Mouse (Mus musculus) left cerebral cortex, postnatal 10 days (tissue): ENCODE results near the gene Stub1. TPM values are rescaled to one million over a fixed set of nuclear protein-coding genes. Genes with fewer than 3 reads are reported as not detected.
"Not testable (repeated sequence)": the region's sequence is repeated elsewhere in the genome, so short reads cannot be mapped to it uniquely, and the experiment has no call there.

Experiments used
- DNase-seq, 2 experiments: peaks; one replicate each; pipeline ENCODE4 v3.0.0; 2021 to 2022; ENCODE audit warnings: low spot score in 2 of 2, mixed read lengths in 1 of 2; ENCODE audit errors: extremely low spot score in 1 of 2
- intact Hi-C: fragments of 180-260 bp; cut with DNase I; formaldehyde crosslinking; loops from one replicate; pipeline ENCODE4 v1.15.1; 2025
- total RNA-seq, 2 experiments: library from RNA; stranded (reverse); gene quantifications; 2 replicates each; pipeline ENCODE4 v1.2.3; 2021

Stub1 gene
- total RNA-seq, 2 experiments from 2014 or later, result 168 to 171 TPM

DNA sequence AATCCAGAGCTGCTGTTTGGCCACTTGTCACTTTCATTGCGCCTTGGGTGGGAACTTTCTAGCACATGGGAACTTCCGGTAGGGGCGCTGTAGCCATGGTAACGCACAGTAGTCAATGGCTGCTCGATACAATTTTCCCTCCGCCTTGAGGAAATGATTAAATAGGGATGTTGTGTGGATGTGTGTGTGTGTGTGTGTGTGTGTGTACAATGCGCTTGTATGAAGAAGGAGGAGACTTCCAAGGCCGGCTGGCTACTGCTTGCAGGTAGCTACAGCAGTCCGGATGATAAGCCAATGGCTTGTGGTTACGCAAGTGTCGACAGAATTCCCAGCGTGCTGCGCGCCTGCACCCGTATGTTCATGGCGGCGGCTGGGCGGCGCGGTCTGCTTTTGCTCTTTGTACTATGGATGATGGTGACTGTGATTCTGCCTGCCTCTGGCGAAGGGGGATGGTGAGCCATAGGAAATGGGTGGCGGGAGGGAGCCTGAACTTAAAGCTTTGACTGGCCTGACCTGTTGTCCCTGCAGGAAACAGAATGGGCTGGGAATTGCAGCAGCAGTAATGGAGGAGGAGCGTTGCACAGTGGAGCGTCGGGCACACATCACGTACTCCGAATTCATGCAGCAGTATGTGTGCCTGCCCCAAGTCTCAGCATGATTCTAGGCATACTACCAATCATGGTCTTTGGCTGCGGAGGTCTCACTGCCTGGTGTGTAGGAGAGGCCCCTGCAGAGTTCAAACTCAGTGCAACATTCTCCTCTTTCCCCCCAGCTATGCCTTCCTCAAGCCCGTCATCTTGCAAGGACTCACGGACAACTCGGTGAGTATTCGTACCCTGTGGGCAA is 4.3 kb downstream of the Stub1 start, which contains the start of gene Jmjd8:
Gene Jmjd8 (plus strand): TSS at position 156 of the 846 bp plus-strand sequence.
- DNase-seq, result peak; percentile 78 to 87
- intact Hi-C loops, result no loop called here

DNA sequence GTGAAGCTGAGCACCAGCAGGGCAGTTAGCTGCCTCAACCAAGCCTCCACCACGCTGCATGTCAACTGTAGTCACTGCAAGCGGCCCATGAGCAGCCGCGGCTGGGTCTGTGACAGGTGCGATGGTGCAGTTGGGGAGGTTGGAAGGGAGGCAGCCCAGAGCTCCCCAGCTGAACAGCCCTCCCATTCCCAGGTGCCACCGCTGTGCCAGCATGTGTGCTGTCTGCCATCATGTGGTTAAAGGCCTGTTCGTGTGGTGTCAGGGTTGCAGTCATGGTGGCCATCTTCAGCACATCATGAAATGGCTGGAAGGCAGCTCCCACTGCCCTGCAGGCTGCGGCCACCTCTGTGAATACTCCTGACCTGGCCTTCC is 5.0 kb downstream of the Stub1 start:
- intact Hi-C loops, result no loop called here
- DNase-seq, result peak in 1 of 2 experiments; percentile 45

DNA sequence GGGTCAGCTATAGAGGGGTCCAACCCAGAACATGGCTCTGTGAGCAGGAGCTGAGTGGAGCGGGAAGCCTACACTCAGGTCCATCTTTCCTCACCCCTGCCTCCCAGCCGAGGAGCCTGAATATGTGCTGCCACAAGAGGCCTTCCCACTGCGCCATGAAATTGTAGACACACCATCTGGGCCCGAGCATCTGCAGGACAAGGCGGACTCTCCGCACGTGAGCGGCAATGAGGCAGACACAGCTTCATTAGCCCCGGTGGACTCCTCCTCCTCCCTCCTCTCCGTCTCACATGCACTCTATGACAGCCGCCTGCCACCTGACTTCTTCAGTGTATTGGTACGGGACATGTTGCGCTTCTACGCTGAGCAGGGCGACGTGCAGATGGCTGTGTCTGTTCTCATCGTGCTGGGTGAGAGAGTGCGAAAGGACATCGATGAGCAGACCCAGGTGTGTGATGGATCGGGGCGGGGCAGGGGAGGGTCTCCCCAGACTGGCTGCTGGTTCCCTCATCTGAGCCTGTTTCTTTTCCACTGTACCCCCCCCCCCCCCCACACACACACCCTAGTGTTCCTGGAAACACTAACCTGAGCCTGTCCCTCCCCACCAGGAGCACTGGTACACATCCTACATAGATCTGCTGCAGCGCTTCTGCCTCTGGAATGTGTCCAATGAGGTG is 5.5 kb downstream of the Stub1 start:
- intact Hi-C loops, result no loop called here
- peak in 1 of 2 experiments; percentile 30 for DNase-seq

DNA sequence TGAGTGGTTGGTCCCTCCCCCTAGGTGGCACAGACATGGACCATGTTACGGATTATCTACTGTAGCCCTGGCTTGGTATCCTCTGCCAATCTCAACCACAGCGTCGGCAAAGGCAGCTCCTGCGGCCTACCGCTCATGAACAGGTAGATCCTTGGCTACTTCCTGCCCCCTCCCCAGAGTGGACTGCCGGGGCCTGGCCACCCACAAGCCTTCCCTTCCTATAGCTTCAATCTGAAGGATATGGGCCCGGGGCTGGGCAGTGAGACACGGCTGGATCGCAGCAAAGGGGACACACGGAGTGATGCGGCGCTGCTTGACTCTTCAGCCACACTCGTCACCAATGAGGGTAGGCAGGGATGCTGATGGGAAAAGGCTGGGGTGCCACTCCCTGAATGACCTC is 6.2 kb downstream of the Stub1 start:
- peak in 1 of 2 experiments; percentile 23 for DNase-seq
- intact Hi-C loops, result no loop called here

DNA sequence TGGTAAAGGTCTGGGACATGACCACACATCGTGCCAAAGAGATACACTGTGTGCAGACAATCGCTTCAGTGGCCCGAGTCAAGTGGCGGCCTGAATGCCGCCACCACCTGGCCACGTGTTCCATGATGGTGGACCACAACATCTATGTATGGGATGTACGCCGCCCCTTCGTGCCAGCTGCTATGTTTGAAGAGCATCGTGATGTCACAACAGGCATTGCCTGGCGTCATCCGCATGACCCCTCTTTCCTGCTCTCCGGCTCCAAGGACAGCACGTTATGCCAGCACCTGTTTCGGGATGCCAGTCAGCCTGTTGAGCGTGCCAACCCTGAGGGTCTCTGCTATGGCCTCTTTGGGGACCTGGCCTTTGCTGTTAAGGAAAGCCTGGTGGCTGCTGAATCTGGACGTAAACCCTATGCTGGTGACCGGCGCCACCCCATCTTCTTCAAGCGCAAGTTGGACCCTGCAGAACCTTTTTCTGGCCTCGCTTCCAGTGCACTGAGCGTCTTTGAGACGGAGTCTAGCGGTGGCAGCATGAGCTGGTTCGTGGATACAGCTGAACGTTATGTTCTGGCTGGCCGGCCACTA is 7.1 kb downstream of the Stub1 start:
- intact Hi-C loops, result no loop called here
- no peak for DNase-seq

DNA sequence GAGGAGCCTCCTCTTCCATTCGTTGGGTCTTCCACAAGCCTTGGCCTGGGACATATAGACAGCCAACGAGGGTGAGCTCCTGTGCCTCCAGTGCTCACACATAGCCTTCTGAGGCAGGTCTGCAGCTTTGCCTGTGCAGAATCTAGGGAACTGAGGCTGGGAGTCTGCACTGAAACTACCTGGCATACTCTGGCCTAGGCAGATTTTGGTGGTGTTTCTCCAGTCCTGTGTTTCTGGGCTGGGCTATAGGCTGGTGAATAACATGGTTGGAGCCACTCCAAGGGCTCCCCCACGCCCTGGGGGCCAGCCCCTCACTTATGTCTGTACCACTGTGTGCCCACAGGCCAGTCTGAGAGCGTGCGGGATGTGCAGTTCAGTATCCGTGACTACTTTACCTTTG is 7.9 kb downstream of the Stub1 start:
- DNase-seq, result peak in 1 of 2 experiments; percentile 22
- intact Hi-C loops, result no loop called here

DNA sequence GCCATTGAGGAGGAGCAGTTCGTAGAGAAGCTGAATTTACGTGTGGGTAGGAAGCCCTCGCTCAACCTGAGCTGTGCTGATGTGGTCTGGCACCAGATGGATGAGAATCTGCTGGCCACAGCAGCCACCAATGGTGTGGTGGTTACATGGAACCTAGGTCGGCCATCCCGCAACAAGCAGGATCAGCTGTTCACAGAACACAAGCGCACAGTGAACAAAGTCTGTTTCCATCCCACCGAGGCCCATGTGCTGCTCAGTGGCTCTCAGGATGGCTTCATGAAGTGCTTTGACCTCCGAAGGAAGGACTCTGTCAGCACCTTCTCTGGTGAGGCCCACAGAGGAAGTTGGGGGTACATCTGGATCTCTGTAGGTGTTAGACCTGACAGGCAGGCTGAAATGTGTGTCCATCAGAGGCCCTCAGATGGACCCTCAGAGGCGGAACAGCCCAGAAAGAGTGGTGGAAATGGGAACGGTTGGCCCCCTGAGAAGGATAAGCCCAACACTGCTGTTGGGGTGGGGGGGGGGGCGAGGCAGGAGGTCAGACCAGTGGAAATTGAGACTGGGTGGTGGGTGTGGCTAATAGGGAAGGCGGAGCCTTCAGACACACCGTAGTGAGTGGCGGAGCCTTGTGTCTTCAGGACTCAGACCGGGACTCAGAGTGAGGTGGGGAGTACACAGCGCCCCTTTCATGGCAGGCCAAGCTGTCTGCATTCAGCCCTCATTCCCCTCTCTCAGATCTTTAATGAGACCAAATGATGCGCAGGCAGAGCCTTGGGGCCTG is 8.7 kb downstream of the Stub1 start:
- DNase-seq, result peak in 1 of 2 experiments; percentile 29
- intact Hi-C loops, result no loop called here

DNA sequence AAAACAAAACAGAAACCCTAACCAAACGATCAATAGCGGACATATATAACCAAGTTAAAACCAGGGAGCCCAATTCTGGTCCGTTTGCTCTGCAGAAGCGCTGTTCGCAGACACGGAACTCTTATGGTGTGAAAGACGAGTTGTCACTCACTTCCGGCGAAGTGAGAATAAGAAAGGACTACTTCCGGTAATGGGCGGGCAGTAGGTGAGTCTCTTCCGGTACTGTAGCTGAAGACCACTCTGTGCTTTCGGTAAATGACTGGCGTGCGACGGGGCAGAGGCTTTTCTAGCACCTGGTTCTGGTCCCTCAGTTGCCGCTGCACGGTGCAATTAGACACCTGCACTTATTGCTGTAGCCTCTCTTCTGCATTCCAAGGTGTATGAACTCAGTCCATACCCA is 9.8 kb downstream of the Stub1 start, which contains the start of gene Wdr24:
Gene Wdr24 (plus strand): TSS at position 176 of the 400 bp plus-strand sequence.
- DNase-seq, result peak; percentile 80 to 86

DNA sequence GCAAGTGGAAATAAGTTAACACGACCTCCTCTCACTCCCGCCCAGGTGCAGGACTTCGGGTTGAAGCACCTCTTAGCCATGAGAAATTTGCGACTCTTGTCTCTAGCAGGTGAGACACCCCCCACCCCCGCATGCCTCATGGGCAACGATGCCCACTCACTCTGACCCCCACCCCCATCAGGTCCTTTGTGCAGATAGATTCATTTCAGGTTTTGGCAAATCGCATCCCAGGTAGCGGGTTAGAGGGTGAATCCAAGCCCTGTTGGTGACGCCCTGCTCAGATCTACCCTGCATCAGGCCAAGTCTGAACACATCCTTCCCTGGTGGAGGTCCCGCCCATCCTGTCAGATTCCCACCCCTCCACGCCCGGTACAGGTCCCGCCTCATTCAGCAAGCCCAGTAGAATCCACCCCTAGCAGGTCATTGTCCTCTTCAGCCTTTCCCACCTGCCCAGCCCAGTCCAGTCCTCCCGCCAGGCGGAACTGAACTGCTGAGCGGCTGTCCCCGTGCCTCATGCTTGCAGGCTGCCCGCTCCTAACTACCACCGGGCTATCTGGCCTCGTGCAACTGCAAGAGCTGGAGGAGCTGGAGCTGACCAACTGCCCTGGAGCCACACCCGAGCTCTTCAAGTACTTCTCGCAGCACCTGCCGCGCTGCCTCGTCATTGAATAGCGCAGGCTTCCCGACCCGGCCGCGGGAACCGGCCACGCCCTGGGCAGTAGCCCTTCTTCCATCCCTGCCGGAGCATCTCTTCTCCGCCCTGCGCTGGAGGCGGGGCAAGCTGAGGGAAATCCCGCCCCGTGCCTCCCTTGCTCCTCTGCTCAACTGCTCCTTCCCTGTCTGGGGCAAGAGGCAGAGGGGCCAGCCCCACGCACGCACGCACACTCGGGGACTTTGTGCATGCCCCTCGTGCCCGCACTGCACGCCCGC is 14.1 kb downstream of the Stub1 start:
- peak in 1 of 2 experiments; percentile 41 for DNase-seq
- intact Hi-C loops, result no loop called here

More for the DNA sequence above, 9.8 kb downstream of the Stub1 start, which contains the start of gene Wdr24:
- intact Hi-C loops, result no loop called here

DNA sequence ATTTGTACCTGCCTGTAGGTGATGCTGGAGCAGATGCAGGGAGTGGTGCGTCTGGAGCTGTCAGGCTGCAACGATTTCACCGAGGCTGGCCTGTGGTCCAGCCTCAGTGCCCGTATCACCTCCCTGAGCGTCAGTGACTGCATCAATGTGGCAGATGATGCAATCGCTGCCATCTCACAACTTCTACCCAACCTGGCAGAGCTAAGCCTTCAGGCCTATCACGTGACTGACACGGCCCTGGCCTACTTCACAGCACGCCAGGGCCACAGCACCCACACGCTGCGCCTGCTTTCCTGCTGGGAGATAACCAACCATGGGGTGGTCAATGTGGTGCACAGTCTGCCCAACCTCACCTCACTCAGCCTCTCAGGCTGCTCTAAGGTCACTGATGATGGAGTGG is 15.5 kb downstream of the Stub1 start:
- intact Hi-C loops, result no loop called here
- no peak for DNase-seq

DNA sequence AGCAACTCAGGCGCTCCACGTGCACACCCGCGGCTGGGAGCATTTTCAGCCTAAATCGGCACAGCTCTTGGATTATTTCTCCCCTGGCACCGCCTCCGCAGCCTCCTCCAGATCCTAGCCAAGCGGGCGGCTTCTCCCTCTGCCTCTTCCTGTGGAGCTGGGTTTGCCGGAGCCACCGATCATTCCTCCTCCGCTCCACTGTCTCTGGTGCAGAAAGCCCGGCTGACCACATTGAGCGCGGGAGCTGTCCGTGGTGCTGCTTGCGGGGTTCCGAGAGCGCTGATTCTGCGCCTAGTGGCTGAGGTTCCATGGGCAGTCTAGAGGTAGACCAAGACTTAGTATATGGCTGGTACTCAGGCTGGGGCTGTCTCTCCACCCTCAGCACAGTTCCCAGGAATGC is 19.7 kb downstream of the Stub1 start:
- peak in 1 of 2 experiments; percentile 88 for DNase-seq
- intact Hi-C loops, result no loop called here

DNA sequence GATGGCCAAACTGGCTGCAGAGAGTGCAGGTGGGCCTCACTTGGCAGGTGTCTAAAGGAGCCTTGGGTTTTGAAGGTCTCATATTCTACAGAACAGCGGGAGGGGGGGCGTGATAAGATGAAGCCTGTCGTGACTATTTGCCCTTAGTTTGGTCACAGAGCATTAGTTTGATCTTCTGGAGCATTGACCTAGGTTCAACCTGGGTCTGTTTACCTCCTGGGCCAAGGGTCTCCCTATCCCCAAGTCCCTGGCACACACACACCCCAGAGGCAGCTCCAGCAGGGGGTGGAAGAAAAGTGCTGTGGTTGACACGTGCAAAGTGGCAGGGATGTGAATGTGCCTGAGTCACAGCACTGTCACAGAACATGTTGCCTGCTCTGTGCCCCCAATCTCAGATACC is 22.3 kb downstream of the Stub1 start:
- intact Hi-C loops, result no loop called here

DNA sequence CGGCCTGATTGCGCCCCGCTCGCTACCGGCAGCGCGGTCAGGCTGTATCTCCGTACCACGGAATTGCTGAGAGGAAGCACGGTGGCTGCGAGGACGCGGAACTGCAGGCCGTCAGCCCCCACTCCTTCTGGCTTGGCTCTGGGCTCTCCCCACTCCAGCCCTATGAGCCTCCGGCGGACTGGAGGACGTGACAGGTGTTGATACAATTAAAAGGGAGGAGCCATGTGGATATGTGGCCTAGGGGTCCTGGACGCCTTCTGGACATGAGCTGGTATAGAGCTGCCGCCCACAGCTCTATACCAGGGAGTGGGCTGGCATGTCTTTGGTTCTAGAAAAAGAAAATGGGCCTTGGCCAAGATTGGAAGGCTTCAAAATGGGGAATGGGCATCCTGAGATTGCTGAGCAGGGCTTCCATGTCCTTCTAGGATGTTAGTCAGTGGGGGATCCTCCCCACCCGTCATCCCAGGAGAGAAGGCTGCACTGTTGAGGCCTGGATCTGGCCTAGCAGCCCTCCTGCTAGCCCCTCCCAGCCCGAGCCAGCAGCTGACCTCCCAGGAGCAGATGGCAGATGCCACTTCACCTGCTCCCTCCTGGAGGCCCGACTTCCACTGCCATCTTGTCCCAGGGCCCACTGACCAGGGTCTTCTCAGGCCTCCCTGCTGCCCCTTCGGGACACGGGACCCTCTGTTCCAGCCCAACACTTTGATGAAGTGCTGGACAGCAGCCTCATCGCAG is 23.4 kb downstream of the Stub1 start:
- intact Hi-C loops, result no loop called here
- DNase-seq, result peak in 1 of 2 experiments; percentile 63

More for the DNA sequence above, 22.3 kb downstream of the Stub1 start:
- DNase-seq, result no peak

DNA sequence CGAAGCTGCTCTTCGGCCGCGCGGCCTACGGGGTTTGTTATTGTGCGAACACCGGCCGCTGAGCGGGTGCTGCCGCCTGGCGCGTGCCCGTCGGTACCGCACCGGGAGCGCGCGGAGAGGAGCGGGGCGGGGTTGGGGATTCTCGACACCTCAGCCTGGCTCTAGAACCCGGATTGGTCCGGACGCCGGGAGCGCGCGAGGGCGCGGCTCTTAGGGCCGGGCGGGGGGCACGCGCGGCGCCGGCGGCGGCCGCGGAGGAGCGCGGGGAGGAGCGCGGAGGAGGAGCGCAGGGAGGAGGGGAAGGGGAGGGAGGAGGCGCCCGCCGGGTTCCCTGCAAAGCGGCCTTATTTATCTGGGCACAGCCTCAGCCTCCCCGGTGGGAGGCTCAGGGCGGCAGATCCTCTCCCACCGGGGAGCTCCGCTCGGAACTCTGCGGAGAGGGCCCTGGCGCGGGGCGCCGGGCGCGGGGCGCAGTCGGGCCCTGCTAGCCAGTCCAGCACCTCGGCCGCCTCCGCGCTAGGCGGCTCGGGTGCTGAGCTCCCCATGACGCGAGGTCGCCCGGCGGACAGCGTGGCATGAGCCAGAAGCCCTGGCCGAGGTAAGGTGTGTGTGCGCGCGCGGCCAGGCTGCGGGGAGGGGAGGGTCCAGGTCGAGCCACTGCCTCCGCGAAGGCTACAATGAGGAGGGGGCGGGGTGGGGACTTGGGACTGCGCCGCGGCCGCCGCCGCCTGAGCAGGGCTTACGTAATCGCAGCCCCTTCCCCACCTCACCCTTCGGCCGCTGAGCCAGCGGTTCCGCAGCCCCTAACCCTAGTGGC is 24.2 kb downstream of the Stub1 start, which contains the start of gene Fbxl16:
Gene Fbxl16 (plus strand): TSS at position 297 of the 817 bp plus-strand sequence.
- intact Hi-C loops, result no loop called here
- DNase-seq, result peak; percentile 87 to 90

DNA sequence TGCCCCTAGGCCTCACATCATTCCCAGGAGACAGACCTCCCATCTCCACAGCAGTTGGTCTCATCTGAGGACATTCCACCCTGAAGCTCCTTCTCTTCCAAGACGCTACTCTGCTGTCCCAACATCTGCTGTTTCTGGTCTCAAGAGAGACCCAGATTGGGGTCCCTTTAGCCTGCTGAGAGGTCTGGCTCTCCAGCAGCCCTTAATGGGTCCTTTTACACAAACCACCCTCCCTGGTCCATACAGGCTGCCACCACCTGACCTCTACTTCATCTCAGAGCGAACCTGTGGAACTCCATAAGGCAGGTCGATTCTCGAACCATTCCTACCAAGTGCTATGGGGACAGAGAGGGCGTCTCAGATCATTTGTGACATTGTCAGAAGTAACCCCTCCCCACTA is 25.2 kb downstream of the Stub1 start:
- DNase-seq, result no peak
- intact Hi-C loops, result no loop called here

DNA sequence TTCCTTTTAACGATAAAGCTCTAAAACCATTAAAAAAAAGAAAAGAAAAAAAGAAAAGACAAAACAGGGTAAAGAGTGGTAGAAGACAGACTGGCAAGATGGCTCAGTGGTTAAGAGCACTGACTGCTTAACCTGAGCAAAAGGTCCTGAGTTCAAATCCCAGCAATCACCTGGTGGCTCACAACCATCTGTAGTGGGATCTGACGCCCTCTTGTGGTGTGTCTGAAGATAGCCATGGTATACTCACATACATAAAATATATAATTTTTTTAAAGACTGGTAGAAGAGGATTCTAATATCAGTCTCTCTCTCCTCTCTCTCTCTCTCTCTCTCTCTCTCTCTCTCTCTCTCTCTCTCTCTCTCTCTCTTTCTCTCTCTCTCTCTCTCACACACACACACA is 25.8 kb downstream of the Stub1 start:
- DNase-seq, intact Hi-C loops: not testable (repeated sequence)
